Comparison of ENCODE assay signal across 8 mouse cellular contexts in genomic region chr16:56717224-56718200, GRCm38 (mm10). TPM values are rescaled to one million over a fixed set of nuclear protein-coding genes. Genes with fewer than 3 reads are reported as not detected.
DNase-seq lines count a peak whose midpoint lies in the region; ATAC-seq lines count a peak whose summit lies in the region.

Gene Tfg, minus strand, starts transcription at chr16:56717450.

- DNase-seq in adrenal gland, adult 18-20 months (ENCODE audit: low spot score in 2 of 2) = peak; percentile 97 to 98
- DNase-seq in embryo, embryonic 11 days = peak; percentile 100
- DNase-seq in gastrocnemius, postnatal 25 days = peak; percentile 99
- DNase-seq in intestine, embryonic 14.5 days (ENCODE audit: low spot score) = peak; percentile 97
- DNase-seq in left cerebral cortex, postnatal 14 days (ENCODE audit: low spot score in 2 of 2) = peak; percentile 99 to 100
- peak; percentile 100 for DNase-seq in mesoderm, embryonic 11.5 days (ENCODE audit: low read depth, low spot score)
- DNase-seq in right cerebral cortex, postnatal 36 days (ENCODE audit: low spot score in 2 of 2) = peak; percentile 98 to 99
- DNase-seq in yolk sac, embryonic 10.5 days (ENCODE audit: low spot score) = peak; percentile 99

- H3K4me1 ChIP-seq in intestine, embryonic 14.5 days (replicated peaks; ENCODE audit: control insufficient read depth, insufficient read depth, low read length) = peaks cover 16% of the 10 kb centered on the region

- H3K9ac ChIP-seq in intestine, embryonic 14.5 days (ENCODE audit: low read length) = peak within 1 kb of the TSS; percentile 85

- WGBS in intestine, embryonic 14.5 days = under 1% methylated on average over 62 of the region's 62 CpGs

- H3K9me3 ChIP-seq in intestine, embryonic 14.5 days (ENCODE audit: control insufficient read depth, low read length) = no peaks in the 10 kb centered on the region

- H3K27ac ChIP-seq in intestine, embryonic 14.5 days (ENCODE audit: low read depth) = peak within 1 kb of the TSS; percentile 98

- H3K4me2 ChIP-seq in intestine, embryonic 14.5 days (ENCODE audit: low read length) = peak within 1 kb of the TSS; percentile 73

- H3K27me3 ChIP-seq in intestine, embryonic 14.5 days (replicated peaks; ENCODE audit: control insufficient read depth, insufficient read depth, low read length) = no peaks in the 10 kb centered on the region

- H3K36me3 ChIP-seq in intestine, embryonic 14.5 days (ENCODE audit: control insufficient read depth, insufficient read depth, low read length) = peaks cover 2% of the 10 kb centered on the region

- intact Hi-C loops in left cerebral cortex, postnatal 14 days (cut with DNase I) = no loop called here

- peak within 1 kb of the TSS; percentile 87 for H3K4me3 ChIP-seq in intestine, embryonic 14.5 days (ENCODE audit: low read depth, low read length)

- ATAC-seq in intestine, embryonic 14.5 days (replicated peaks; ENCODE audit: low FRiP score, low TSS enrichment, low read depth) = peak; percentile 96

RNA-seq across cellular contexts. Expression of gene Tfg, which starts in this region (rescaled TPM):
- 10 to 100 TPM; 57.8 to 59.5 TPM for total RNA-seq in adrenal gland, adult 18-20 months (2021)
- 10 to 100 TPM; 43.6 to 44.2 TPM for total RNA-seq in gastrocnemius, postnatal 25 days (2021)
- 151 and 162 TPM in 2 replicates for polyA plus RNA-seq in intestine, embryonic 14.5 days (2014; fragmentation: Nextera tagmentation; extraction: Ambion mirVana)
- total RNA-seq in left cerebral cortex, postnatal 14 days (2021) = 10 to 100 TPM; 65.6 to 71.6 TPM

Comparison
In these comparisons a context has a peak if more than half of its experiments do, and no peak if none do; other contexts are left out.
1. Peak in every context shown above with its lines: DNase-seq, ATAC-seq, H3K4me3 ChIP-seq and H3K27ac ChIP-seq.